Mouse (Mus musculus) liver, adult 2 months (tissue): ENCODE data around the gene Ccnl2.

Source experiments
- CTCF ChIP-seq: fragments of 200-500 bp; IDR thresholded peaks from 2 replicates; pipeline ENCODE4 v1.5.1; 2011; ENCODE audit warnings: low read depth, low read length, control low read depth
- POLR2A ChIP-seq: fragments of 200-500 bp; IDR thresholded peaks from 2 replicates; pipeline ENCODE4 v1.6.1; 2011; ENCODE audit warnings: low read length, control low read depth; ENCODE audit not compliant: insufficient read depth; ENCODE audit errors: extremely low read depth

- TF ChIP-seq CTCF, result peak; percentile 53; the same call in 1 of the 2 replicates
- TF ChIP-seq POLR2A, result peak; percentile 51
Observed at GRCm38 (mm10) chr4:155846871-155847578, 34.7 kb downstream of the Ccnl2 start, which contains the start of gene Dvl1.
